8 mouse cellular contexts compared by ENCODE assay signal in genomic region chr15:98891907-98892606, GRCm38 (mm10). TPM values are rescaled to one million over a fixed set of nuclear protein-coding genes. Genes with fewer than 3 reads are reported as not detected.
A peak's percentile ranks its signal among the peaks of the same experiment; 100 is the strongest.
DNase-seq lines count a peak whose midpoint lies in the region; ATAC-seq lines count a peak whose summit lies in the region.

No protein-coding gene starts in this region.

- H3K4me1 ChIP-seq in forebrain, embryonic 10.5 days = peaks cover 46% of the 10 kb centered on the region

- peak; percentile 85 to 90 for ATAC-seq in hematopoietic stem cell, adult 5-6 weeks (replicated peaks in 1 of 2; ENCODE audit: insufficient read depth in 1 of 2, low FRiP score in 2 of 2, low TSS enrichment in 1 of 2, low read depth in 1 of 2, poor library complexity in 2 of 2, severe bottlenecking in 2 of 2)

- H3K4me3 ChIP-seq in forebrain, embryonic 10.5 days = 0 out of 2 replicates have a peak overlapping the region, but pooled peaks have one; percentile 29

- no peaks in the 10 kb centered on the region for H3K9me3 ChIP-seq in forebrain, embryonic 10.5 days

- 51% methylated on average over 6 of the region's 6 CpGs for WGBS in forebrain, embryonic 10.5 days

- H3K27me3 ChIP-seq in forebrain, embryonic 10.5 days (ENCODE audit: poor library complexity, severe bottlenecking) = peaks cover 79% of the 10 kb centered on the region

- no peaks in the 10 kb centered on the region for H3K36me3 ChIP-seq in forebrain, embryonic 10.5 days (replicated peaks)

- peak; percentile 71 for DNase-seq in gastrocnemius, adult 18-20 months (ENCODE audit: low spot score)
- DNase-seq in gastrocnemius, postnatal 10 days = no peak
- DNase-seq in brain, adult 2 months (ENCODE audit: low read depth, low spot score) = peak; percentile 96
- peak; percentile 63 for DNase-seq in forebrain, embryonic 10.5 days (ENCODE audit: extremely low spot score, low spot score)
- DNase-seq in layer of hippocampus, postnatal 10 days (ENCODE audit: low spot score in 2 of 2) = peak; percentile 60 to 71
- DNase-seq in lung, postnatal 14 days = peak; percentile 74
- DNase-seq in right cerebral cortex, postnatal 14 days = peak; percentile 48

- H3K27ac ChIP-seq in forebrain, embryonic 10.5 days = no peak overlapping the region

RNA-seq across cellular contexts. Expression of gene Rhebl1, which starts 2.3 kb away (rescaled TPM):
- total RNA-seq in gastrocnemius, adult 18-20 months (2021) = 1 to 10 TPM; 1.3 TPM
- total RNA-seq in gastrocnemius, postnatal 10 days (2021) = 1 to 10 TPM; 2.1 to 2.7 TPM
- 22.2 and 25.9 TPM in 2 replicates for polyA plus RNA-seq in forebrain, embryonic 10.5 days (2016; fragmentation: Nextera tagmentation; extraction: Ambion mirVana)
- total RNA-seq in hematopoietic stem cell, adult 5-6 weeks (2017) = 6.2 and 14.7 TPM in 2 replicates
- 10 to 100 TPM in 1 of 2 experiments, 1 to 10 TPM in 1; 8.8 to 13.0 TPM for total RNA-seq in layer of hippocampus, postnatal 10 days (2021)

RNA-seq across cellular contexts. Expression of gene Dhh, which starts 6.3 kb away (rescaled TPM):
- 1 to 10 TPM in 1 of 2 experiments, under 1 TPM in 1; 0.75 to 1.5 TPM for total RNA-seq in gastrocnemius, adult 18-20 months (2021)
- total RNA-seq in gastrocnemius, postnatal 10 days (2021) = 1 to 10 TPM; 3.6 to 4.0 TPM
- 0.24 and 0.48 TPM in 2 replicates for polyA plus RNA-seq in forebrain, embryonic 10.5 days (2016; fragmentation: Nextera tagmentation; extraction: Ambion mirVana)
- 0.13 TPM in 1 of 2 replicates, not detected in the other for total RNA-seq in hematopoietic stem cell, adult 5-6 weeks (2017)
- under 1 TPM; 0.36 to 0.57 TPM for total RNA-seq in layer of hippocampus, postnatal 10 days (2021)

RNA-seq across cellular contexts. Expression of gene Kmt2d, which starts 21.1 kb away (rescaled TPM):
- total RNA-seq in gastrocnemius, adult 18-20 months (2021) = 10 to 100 TPM; 43.2 to 50.1 TPM
- total RNA-seq in gastrocnemius, postnatal 10 days (2021) = 10 to 100 TPM; 46.9 to 59.9 TPM
- polyA plus RNA-seq in forebrain, embryonic 10.5 days (2016; fragmentation: Nextera tagmentation; extraction: Ambion mirVana) = 10.8 and 11.8 TPM in 2 replicates
- 33.0 and 45.0 TPM in 2 replicates for total RNA-seq in hematopoietic stem cell, adult 5-6 weeks (2017)
- 10 to 100 TPM; 71.4 to 77.3 TPM for total RNA-seq in layer of hippocampus, postnatal 10 days (2021)

RNA-seq across cellular contexts. Expression of gene Lmbr1l, which starts 26.0 kb away (rescaled TPM):
- total RNA-seq in gastrocnemius, adult 18-20 months (2021) = 1 to 10 TPM; 4.8 to 4.9 TPM
- 1 to 10 TPM; 8.1 to 9.9 TPM for total RNA-seq in gastrocnemius, postnatal 10 days (2021)
- 23.9 and 25.3 TPM in 2 replicates for polyA plus RNA-seq in forebrain, embryonic 10.5 days (2016; fragmentation: Nextera tagmentation; extraction: Ambion mirVana)
- total RNA-seq in hematopoietic stem cell, adult 5-6 weeks (2017) = 8.7 and 21.2 TPM in 2 replicates
- 10 to 100 TPM; 17.2 to 27.3 TPM for total RNA-seq in layer of hippocampus, postnatal 10 days (2021)

RNA-seq across cellular contexts. Expression of gene Tuba1b, which starts 42.3 kb away (rescaled TPM):
- 10 to 100 TPM; 15.6 to 29.6 TPM for total RNA-seq in gastrocnemius, adult 18-20 months (2021)
- total RNA-seq in gastrocnemius, postnatal 10 days (2021) = 100 to 1,000 TPM; 188 to 204 TPM
- polyA plus RNA-seq in forebrain, embryonic 10.5 days (2016; fragmentation: Nextera tagmentation; extraction: Ambion mirVana) = 2,760 and 2,766 TPM in 2 replicates
- total RNA-seq in hematopoietic stem cell, adult 5-6 weeks (2017) = 672 and 707 TPM in 2 replicates
- 100 to 1,000 TPM; 931 to 937 TPM for total RNA-seq in layer of hippocampus, postnatal 10 days (2021)
